Mouse (Mus musculus) retina, postnatal 7 days (tissue): ENCODE results near the gene Emc9.
A peak's percentile ranks its signal among the peaks of the same experiment; 100 is the strongest.

Experiments used
- DNase-seq: peaks from one replicate; pipeline ENCODE4 v3.0.0-alpha.2; 2012; ENCODE audit warnings: low read depth, low spot score

The Emc9 gene

GRCm38 (mm10) chr14:55590748-55591330, 5.7 kb upstream of the Emc9 start, which contains the start of gene Psme2:
Gene Psme2 (minus strand): TSS chr14:55591113.
- DNase-seq = peak; percentile 78

GRCm38 (mm10) chr14:55589771-55590448, 4.8 kb upstream of the Emc9 start:
- no peak for DNase-seq

DNA sequence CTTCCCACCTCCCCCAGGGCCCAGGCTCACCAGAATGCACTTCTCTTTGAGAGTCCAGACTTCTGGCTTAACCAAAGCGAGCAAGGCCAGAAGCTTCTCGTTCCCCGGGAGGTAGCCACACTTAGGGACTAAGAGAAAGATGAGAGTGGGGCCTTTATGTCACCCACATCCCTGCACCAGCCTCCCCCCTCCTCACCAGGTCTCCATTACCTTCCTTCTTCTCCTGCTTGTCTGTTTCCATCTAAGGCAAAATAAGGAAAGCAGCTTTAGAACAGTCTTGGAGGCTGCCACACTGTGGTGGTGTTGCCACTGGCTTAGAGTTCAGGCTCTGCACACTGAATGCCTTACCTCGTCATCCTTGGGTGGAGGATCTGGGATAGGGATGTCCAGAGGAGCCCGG, 4.2 kb upstream of the Emc9 start:
- no peak for DNase-seq

DNA sequence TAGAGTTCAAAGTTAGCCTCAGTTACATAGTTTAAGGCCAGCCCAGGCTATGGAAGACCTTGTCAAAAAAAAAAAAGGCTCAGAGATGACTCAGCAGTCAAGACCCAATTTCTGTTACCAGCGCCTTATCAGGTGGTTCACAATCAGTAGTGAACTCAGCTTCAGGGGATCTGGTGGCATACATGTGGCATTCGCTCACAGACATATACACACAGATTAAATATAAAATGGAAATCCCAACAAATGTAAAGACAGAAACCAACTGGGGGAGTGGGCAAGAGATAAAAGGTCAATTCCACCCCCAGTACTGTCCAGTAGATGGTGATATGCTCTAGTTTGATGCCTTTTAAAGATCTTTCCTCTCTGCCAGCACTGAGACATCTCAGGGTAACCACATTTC, 1.0 kb upstream of the Emc9 start:
- no peak for DNase-seq

- DNase-seq = no peak
Measured at GRCm38 (mm10) chr14:55585566-55585960, 461 bp upstream of the Emc9 start.

GRCm38 (mm10) chr14:55584303-55584701, 800 bp downstream of the Emc9 start:
- DNase-seq = no peak

- DNase-seq = no peak
Measured at GRCm38 (mm10) chr14:55581981-55582681, 3.0 kb downstream of the Emc9 start.

GRCm38 (mm10) chr14:55580731-55581130, 4.4 kb downstream of the Emc9 start:
- DNase-seq = no peak

DNA sequence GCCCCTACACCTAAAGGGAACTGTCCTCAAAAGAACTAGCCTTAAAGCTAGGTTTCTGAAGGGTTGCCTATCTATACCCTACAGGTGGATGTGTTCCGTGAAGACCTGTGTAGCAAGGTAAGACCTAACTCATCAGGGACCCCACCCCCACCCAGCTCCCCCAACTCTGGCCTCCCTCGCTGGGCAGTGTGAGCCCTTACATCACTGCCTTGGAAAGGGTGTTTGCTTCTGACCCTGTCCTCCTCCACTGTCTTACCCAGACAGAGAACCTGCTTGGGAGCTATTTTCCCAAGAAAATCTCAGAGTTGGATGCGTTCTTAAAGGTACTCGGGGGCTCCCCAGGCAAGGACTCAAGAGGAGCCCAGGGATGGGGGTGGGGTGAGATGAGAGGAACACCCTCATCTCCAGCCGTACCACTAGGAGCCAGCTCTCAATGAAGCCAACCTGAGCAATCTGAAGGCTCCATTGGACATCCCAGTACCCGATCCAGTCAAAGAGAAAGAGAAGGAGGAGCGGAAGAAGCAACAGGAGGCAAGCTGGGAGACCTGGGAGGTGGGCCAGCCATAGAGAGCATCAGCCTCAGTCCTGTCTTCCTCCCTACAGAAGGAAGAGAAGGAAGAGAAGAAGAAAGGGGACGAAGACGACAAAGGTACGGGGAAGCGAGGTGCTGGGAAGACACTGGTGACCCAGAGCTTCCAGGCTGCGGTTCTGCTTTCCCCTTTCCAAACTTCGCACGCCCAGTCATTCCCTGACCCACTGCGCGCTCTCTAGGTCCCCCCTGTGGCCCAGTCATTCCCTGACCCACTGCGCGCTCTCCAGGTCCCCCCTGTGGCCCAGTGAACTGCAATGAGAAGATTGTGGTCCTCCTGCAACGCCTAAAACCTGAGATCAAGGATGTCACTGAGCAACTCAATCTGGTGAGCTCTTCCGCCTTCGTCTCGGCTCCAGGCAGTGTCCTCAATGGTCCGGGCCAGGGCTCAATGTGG, 5.3 kb downstream of the Emc9 start:
- no peak for DNase-seq

DNA sequence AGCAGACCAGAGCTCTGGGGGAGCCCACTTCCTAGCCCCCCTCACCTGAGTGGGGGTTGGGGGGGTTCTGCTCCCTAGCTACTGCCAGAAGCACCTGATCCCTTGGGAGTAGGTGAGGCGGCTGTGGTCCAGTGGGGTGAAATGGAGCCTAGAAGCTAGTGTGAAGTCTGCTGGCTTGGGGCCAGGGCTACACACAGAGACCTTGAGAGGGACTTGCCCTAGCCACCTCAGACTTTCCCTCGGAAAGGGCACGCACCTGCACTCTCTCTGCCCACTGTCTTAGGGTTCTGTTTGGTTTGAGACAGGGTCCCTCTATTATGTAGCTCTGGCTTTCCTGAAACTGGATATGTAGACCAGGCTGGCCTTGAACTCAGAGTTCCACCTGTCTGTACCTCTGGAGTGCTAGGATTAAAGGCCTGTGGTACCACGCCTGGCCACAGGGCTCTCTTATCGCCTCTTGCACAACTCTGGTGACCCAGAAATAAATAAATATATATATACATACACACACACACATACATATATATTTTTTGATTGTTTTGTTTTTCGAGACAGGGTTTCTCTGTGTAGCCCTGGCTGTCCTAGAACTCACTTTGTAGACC, 6.3 kb downstream of the Emc9 start:
- no peak for DNase-seq

- DNase-seq = peak; percentile 32
Measured at GRCm38 (mm10) chr14:55577871-55578667, 7.0 kb downstream of the Emc9 start, which contains the start of gene Psme1. Gene Psme1 (plus strand): TSS chr14:55578123.

DNA sequence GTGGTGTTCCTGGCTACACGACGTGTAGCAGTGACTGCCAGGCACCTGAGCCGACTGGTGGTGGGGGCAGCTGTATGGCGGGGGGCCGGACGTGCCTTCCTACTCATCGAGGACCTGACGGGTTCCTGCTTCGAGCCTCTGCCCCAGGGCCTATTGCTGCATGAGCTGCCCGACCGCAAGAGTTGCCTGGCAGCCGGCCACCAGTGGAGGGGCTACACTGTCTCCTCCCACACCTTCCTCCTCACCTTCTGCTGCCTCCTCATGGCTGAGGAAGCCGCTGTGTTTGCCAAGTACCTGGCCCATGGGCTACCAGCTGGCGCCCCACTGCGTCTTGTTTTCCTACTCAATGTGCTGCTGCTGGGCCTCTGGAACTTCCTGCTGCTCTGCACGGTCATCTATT, 8.7 kb downstream of the Emc9 start:
- no peak for DNase-seq

DNA sequence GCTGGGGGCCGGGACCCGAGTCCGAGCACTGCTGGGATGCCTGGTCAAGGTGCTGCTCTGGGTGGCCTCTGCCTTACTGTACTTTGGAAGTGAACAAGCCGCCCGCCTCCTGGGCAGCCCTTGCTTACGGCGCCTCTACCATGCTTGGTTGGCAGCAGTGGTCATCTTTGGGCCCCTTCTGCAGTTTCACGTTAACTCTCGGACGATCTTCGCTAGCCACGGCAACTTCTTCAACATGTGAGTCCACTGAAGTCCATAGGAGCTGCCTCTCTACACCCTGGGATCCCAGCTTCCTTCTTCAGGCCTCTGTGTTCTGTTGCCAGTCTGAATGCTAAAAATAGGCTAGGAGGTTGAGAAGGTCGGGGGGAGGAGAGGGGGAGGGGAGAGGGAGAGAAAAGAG, 9.4 kb downstream of the Emc9 start:
- no peak for DNase-seq

- DNase-seq = no peak
Measured at GRCm38 (mm10) chr14:55575302-55575701, 9.8 kb downstream of the Emc9 start, which contains the start of gene Fitm1. Gene Fitm1 (plus strand): TSS chr14:55575617.

GRCm38 (mm10) chr14:55571760-55572159, 13.3 kb downstream of the Emc9 start:
- no peak for DNase-seq

DNA sequence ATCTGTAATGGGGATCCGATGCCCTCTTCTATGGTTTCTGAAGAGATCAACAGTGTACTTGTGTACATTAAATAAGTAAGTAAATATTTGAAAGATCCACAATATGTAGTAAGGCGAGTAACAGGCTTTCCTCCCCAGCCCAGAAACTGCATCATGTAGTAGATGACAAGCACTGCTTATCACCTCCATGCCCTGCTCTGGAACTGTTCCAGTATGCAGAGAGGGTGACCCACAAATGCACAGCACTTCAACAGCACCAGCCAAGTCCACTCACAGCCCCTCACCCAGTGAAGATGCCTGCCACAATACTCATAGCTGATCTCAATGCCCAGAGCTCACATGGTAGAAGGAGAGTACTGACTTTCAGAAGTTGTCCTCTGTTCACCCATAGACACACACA, 14.5 kb downstream of the Emc9 start:
- no peak for DNase-seq

- DNase-seq = no peak
Measured at GRCm38 (mm10) chr14:55567496-55567895, 17.6 kb downstream of the Emc9 start.

- no peak for DNase-seq
Measured at GRCm38 (mm10) chr14:55565748-55566147, 19.4 kb downstream of the Emc9 start.

GRCm38 (mm10) chr14:55563249-55563648, 21.9 kb downstream of the Emc9 start:
- DNase-seq = no peak

DNA sequence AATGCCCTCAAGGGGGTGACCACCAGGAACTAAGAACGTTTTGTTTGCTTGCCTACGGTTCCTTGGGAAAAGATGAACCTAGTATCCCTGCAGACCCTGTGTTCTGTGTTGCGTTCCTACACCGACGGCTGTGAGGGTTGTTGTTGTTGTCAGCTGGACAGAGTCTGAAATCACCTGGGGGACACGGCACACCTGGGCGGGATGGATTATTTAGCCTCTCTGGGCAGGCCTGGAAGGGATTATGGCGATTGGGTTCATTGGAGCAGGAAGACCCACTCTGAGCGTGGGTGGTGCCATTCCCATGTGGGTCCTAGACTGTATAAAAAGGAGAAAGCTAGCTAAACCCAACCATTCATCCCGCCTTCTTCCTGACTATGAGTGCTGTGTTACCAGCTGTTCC, 23.2 kb downstream of the Emc9 start:
- no peak for DNase-seq
